Mouse (Mus musculus): ENCODE measurements around the gene H2-Ab1. TPM values are rescaled to one million over a fixed set of nuclear protein-coding genes. Genes with fewer than 3 reads are reported as not detected.

H2-Ab1 gene
- polyA plus RNA-seq, 1 experiment from 2014 or later = 2.6 TPM

- Histone ChIP-seq H3K4me1 (no peaks in the 10 kb centered on the region), H3K36me3 (no peaks in the 10 kb centered on the region), H3K4me2 (replicated peaks) (no peak overlapping the region), H3K4me3 (no peak overlapping the region), H3K9me3 (peaks cover 7% of the 10 kb centered on the region), H3K9ac (replicated peaks) (no peak overlapping the region), H3K27me3 (no peaks in the 10 kb centered on the region; the same call in 1 of the 2 replicates), H3K27ac (replicated peaks) (no peak overlapping the region)
- ATAC-seq (ENCODE audit: low FRiP score, low read depth) = no peak
- 85% methylated on average over 6 of the region's 6 CpGs for WGBS
Observed at GRCm38 (mm10) chr17:34240916-34241315, 16.6 kb upstream of the H2-Ab1 start.

GRCm38 (mm10) chr17:34244656-34245055 is 12.8 kb upstream of the H2-Ab1 start:
- H3K27ac ChIP-seq (replicated peaks) = no peak overlapping the region
- no peak overlapping the region for H3K4me2 ChIP-seq (replicated peaks)
- no peaks in the 10 kb centered on the region for H3K36me3 ChIP-seq
- H3K4me3 ChIP-seq = no peak overlapping the region
- no peaks in the 10 kb centered on the region for H3K4me1 ChIP-seq
- H3K9me3 ChIP-seq = peaks cover 7% of the 10 kb centered on the region
- no peaks in the 10 kb centered on the region; the same call in none of the 2 replicates for H3K27me3 ChIP-seq
- no peak for ATAC-seq (ENCODE audit: low FRiP score, low read depth)
- WGBS = 76% methylated on average over 4 of the region's 4 CpGs
- H3K9ac ChIP-seq (replicated peaks) = no peak overlapping the region

- Histone ChIP-seq H3K4me1 (no peaks in the 10 kb centered on the region), H3K9ac (replicated peaks) (no peak overlapping the region), H3K9me3 (no peaks in the 10 kb centered on the region), H3K36me3 (no peaks in the 10 kb centered on the region), H3K27ac (replicated peaks) (no peak overlapping the region), H3K4me3 (no peak overlapping the region), H3K27me3 (no peaks in the 10 kb centered on the region; the same call in 1 of the 2 replicates), H3K4me2 (replicated peaks) (no peak overlapping the region)
- no peak for ATAC-seq (ENCODE audit: low FRiP score, low read depth)
- WGBS = 84% methylated on average over 3 of the region's 3 CpGs
Observed at GRCm38 (mm10) chr17:34247047-34247446, 10.4 kb upstream of the H2-Ab1 start.

GRCm38 (mm10) chr17:34248764-34249163 is 8.7 kb upstream of the H2-Ab1 start:
- no peak overlapping the region for H3K4me3 ChIP-seq
- ATAC-seq (ENCODE audit: low FRiP score, low read depth) = no peak
- no peaks in the 10 kb centered on the region for H3K9me3 ChIP-seq
- H3K36me3 ChIP-seq = no peaks in the 10 kb centered on the region
- H3K9ac ChIP-seq (replicated peaks) = no peak overlapping the region
- no peak overlapping the region for H3K27ac ChIP-seq (replicated peaks)
- H3K27me3 ChIP-seq = no peaks in the 10 kb centered on the region; the same call in 1 of the 2 replicates
- H3K4me1 ChIP-seq = no peaks in the 10 kb centered on the region
- no peak overlapping the region for H3K4me2 ChIP-seq (replicated peaks)
- 73% methylated on average over 2 of the region's 2 CpGs for WGBS

GRCm38 (mm10) chr17:34249361-34249760 is 8.1 kb upstream of the H2-Ab1 start:
- WGBS = 38% methylated on average over 3 of the region's 3 CpGs
- Histone ChIP-seq H3K4me2 (replicated peaks) (no peak overlapping the region), H3K9ac (replicated peaks) (no peak overlapping the region), H3K27me3 (no peaks in the 10 kb centered on the region; the same call in 1 of the 2 replicates), H3K4me3 (no peak overlapping the region), H3K9me3 (no peaks in the 10 kb centered on the region), H3K27ac (replicated peaks) (no peak overlapping the region), H3K4me1 (no peaks in the 10 kb centered on the region), H3K36me3 (no peaks in the 10 kb centered on the region)
- no peak for ATAC-seq (ENCODE audit: low FRiP score, low read depth)

GRCm38 (mm10) chr17:34249878-34250277 is 7.6 kb upstream of the H2-Ab1 start:
- no peak overlapping the region for H3K9ac ChIP-seq (replicated peaks)
- 23% methylated on average over 4 of the region's 4 CpGs for WGBS
- ATAC-seq (ENCODE audit: low FRiP score, low read depth) = no peak

GRCm38 (mm10) chr17:34251666-34252065 is 5.8 kb upstream of the H2-Ab1 start:
- H3K4me2 ChIP-seq (replicated peaks) = no peak overlapping the region
- 55% methylated on average over 4 of the region's 4 CpGs for WGBS
- ATAC-seq (ENCODE audit: low FRiP score, low read depth) = no peak

More at GRCm38 (mm10) chr17:34249878-34250277, 7.6 kb upstream of the H2-Ab1 start:
- Histone ChIP-seq H3K27me3 (no peaks in the 10 kb centered on the region; the same call in 1 of the 2 replicates), H3K9me3 (no peaks in the 10 kb centered on the region), H3K4me3 (no peak overlapping the region), H3K4me1 (no peaks in the 10 kb centered on the region), H3K36me3 (no peaks in the 10 kb centered on the region), H3K4me2 (replicated peaks) (no peak overlapping the region), H3K27ac (replicated peaks) (no peak overlapping the region)

GRCm38 (mm10) chr17:34256501-34256900 is 988 bp upstream of the H2-Ab1 start:
- no peaks in the 10 kb centered on the region for H3K36me3 ChIP-seq
- H3K4me3 ChIP-seq = no peak overlapping the region
- peaks cover 6% of the 10 kb centered on the region; the same call in 1 of the 2 replicates for H3K27me3 ChIP-seq
- no peak for ATAC-seq (ENCODE audit: low FRiP score, low read depth)
- no peak overlapping the region for H3K27ac ChIP-seq (replicated peaks)
- no peaks in the 10 kb centered on the region for H3K4me1 ChIP-seq
- no peak overlapping the region for H3K4me2 ChIP-seq (replicated peaks)
- no peaks in the 10 kb centered on the region for H3K9me3 ChIP-seq
- no peak overlapping the region for H3K9ac ChIP-seq (replicated peaks)
- 83% methylated on average over 5 of the region's 5 CpGs for WGBS

More at GRCm38 (mm10) chr17:34251666-34252065, 5.8 kb upstream of the H2-Ab1 start:
- no peak overlapping the region for H3K27ac ChIP-seq (replicated peaks)
- H3K4me1 ChIP-seq = no peaks in the 10 kb centered on the region
- H3K9ac ChIP-seq (replicated peaks) = no peak overlapping the region
- no peaks in the 10 kb centered on the region for H3K36me3 ChIP-seq
- H3K4me3 ChIP-seq = no peak overlapping the region
- H3K9me3 ChIP-seq = no peaks in the 10 kb centered on the region
- H3K27me3 ChIP-seq = no peaks in the 10 kb centered on the region; the same call in 1 of the 2 replicates

GRCm38 (mm10) chr17:34260551-34260950 is 3.1 kb downstream of the H2-Ab1 start:
- Histone ChIP-seq H3K9ac (replicated peaks) (no peak overlapping the region), H3K36me3 (no peaks in the 10 kb centered on the region), H3K4me3 (no peak overlapping the region), H3K27ac (replicated peaks) (no peak overlapping the region), H3K4me2 (replicated peaks) (no peak overlapping the region), H3K27me3 (peaks cover 27% of the 10 kb centered on the region), H3K9me3 (no peaks in the 10 kb centered on the region), H3K4me1 (peaks cover 16% of the 10 kb centered on the region)
- no peak for ATAC-seq (ENCODE audit: low FRiP score, low read depth)
- WGBS = 88% methylated on average over 5 of the region's 5 CpGs

- Histone ChIP-seq H3K4me1 (peaks cover 16% of the 10 kb centered on the region), H3K36me3 (no peaks in the 10 kb centered on the region), H3K4me2 (replicated peaks) (no peak overlapping the region), H3K9me3 (no peaks in the 10 kb centered on the region), H3K9ac (replicated peaks) (no peak overlapping the region), H3K4me3 (no peak overlapping the region), H3K27ac (replicated peaks) (no peak overlapping the region), H3K27me3 (peaks cover 28% of the 10 kb centered on the region)
- 31% methylated on average over 4 of the region's 4 CpGs for WGBS
- ATAC-seq (ENCODE audit: low FRiP score, low read depth) = peak; percentile 56
Observed at GRCm38 (mm10) chr17:34261502-34261901, 4.0 kb downstream of the H2-Ab1 start.

GRCm38 (mm10) chr17:34263068-34263467 is 5.6 kb downstream of the H2-Ab1 start:
- peak overlapping the region; percentile 41 for H3K9ac ChIP-seq (replicated peaks)
- H3K4me1 ChIP-seq = peaks cover 16% of the 10 kb centered on the region
- H3K27ac ChIP-seq (replicated peaks) = no peak overlapping the region
- H3K36me3 ChIP-seq = no peaks in the 10 kb centered on the region
- no peaks in the 10 kb centered on the region for H3K9me3 ChIP-seq
- H3K27me3 ChIP-seq = peaks cover 28% of the 10 kb centered on the region
- peak overlapping the region; percentile 56 for H3K4me3 ChIP-seq
- ATAC-seq (ENCODE audit: low FRiP score, low read depth) = peak; percentile 80
- WGBS = under 1% methylated on average over 8 of the region's 8 CpGs
- peak overlapping the region; percentile 98 for H3K4me2 ChIP-seq (replicated peaks)

- Histone ChIP-seq H3K4me3 (peak overlapping the region; percentile 56), H3K4me1 (peaks cover 16% of the 10 kb centered on the region), H3K4me2 (replicated peaks) (peak overlapping the region; percentile 98), H3K9ac (replicated peaks) (no peak overlapping the region), H3K27ac (replicated peaks) (no peak overlapping the region), H3K27me3 (peaks cover 28% of the 10 kb centered on the region), H3K36me3 (no peaks in the 10 kb centered on the region), H3K9me3 (no peaks in the 10 kb centered on the region)
- 3% methylated on average over 14 of the region's 14 CpGs for WGBS
- no peak for ATAC-seq (ENCODE audit: low FRiP score, low read depth)
Observed at GRCm38 (mm10) chr17:34263811-34264371, 6.4 kb downstream of the H2-Ab1 start.
